Mouse (Mus musculus) kidney, embryonic 16.5 days (tissue): ENCODE data around the gene Tmem132d. TPM values are rescaled to one million over a fixed set of nuclear protein-coding genes. Genes with fewer than 3 reads are reported as not detected.
"Not testable (repeated sequence)": the region's sequence is repeated elsewhere in the genome, so short reads cannot be mapped to it uniquely, and the experiment has no call there.

ENCODE experiments used
- ATAC-seq: fragments of 200-750 bp; cut with Nextera tagmentation; 2 replicates; pipeline ENCODE4 v1.8.0; 2017; ENCODE audit warnings: moderate TSS enrichment; ENCODE audit not compliant: low FRiP score, low TSS enrichment
- H3K27ac ChIP-seq: fragments of 300-500 bp; sonication (generic); 2 replicates; pipeline ENCODE4 v1.5.1; 2014; ENCODE audit warnings: low read length
- H3K27me3 ChIP-seq: fragments of 300-500 bp; sonication (generic); 2 replicates; pipeline ENCODE4 v1.6.1; 2014; ENCODE audit warnings: low read length, control low read depth, mixed read lengths; ENCODE audit not compliant: insufficient read depth
- H3K36me3 ChIP-seq: fragments of 300-500 bp; sonication (generic); 2 replicates; pipeline ENCODE4 v1.6.1; 2014; ENCODE audit warnings: low read length, control low read depth, mixed read lengths; ENCODE audit not compliant: insufficient read depth
- H3K4me1 ChIP-seq: fragments of 300-500 bp; sonication (generic); 2 replicates; pipeline ENCODE4 v1.6.1; 2014; ENCODE audit warnings: low read length, control low read depth, mixed read lengths; ENCODE audit not compliant: insufficient read depth
- H3K4me2 ChIP-seq: fragments of 300-500 bp; sonication (generic); replicated peaks from 2 replicates; pipeline ENCODE4 v1.6.1; 2014; ENCODE audit warnings: low read depth, low read length
- H3K4me3 ChIP-seq: fragments of 300-500 bp; sonication (generic); 2 replicates; pipeline ENCODE4 v1.5.1; 2014; ENCODE audit warnings: mild to moderate bottlenecking, low read length
- H3K9ac ChIP-seq: fragments of 300-500 bp; sonication (generic); replicated peaks from 2 replicates; pipeline ENCODE4 v1.6.1; 2014; ENCODE audit warnings: low read length
- H3K9me3 ChIP-seq: fragments of 300-500 bp; sonication (generic); 2 replicates; pipeline ENCODE4 v1.6.1; 2016; ENCODE audit warnings: low read length, control low read depth
- WGBS: fragments of 180-500 bp; shearing (Covaris S2); extraction: QIAGEN DNeasy Blood & Tissue Kit; methylation state at CpG from one replicate; pipeline ENCODE4 v1.1.7; 2014; 5-methylcytosine and 5-hydroxymethylcytosine counted together
- polyA plus RNA-seq: library from polyadenylated mRNA; unstranded; fragments of >200 nt; fragmentation: Nextera tagmentation; extraction: Ambion mirVana; gene quantifications from 2 replicates; pipeline ENCODE4 v1.2.1, GENCODE M21; 2015

The Tmem132d gene
- polyA plus RNA-seq, 1 experiment from 2014 or later = 0.31 TPM

- WGBS = 19% methylated on average over 6 of the region's 6 CpGs
- Histone ChIP-seq H3K4me3 (no peak overlapping the region), H3K9ac (no peak overlapping the region), H3K36me3 (no peaks in the 10 kb centered on the region), H3K27me3 (no peaks in the 10 kb centered on the region), H3K27ac (no peak overlapping the region), H3K9me3 (no peaks in the 10 kb centered on the region; the same call in 1 of the 2 replicates), H3K4me1 (peaks cover 3% of the 10 kb centered on the region; the same call in 1 of the 2 replicates), H3K4me2 (no peak overlapping the region)
- ATAC-seq = no peak
Measured at GRCm38 (mm10) chr5:127979329-127980002, 453.4 kb downstream of the Tmem132d start.

- 69% methylated on average over 10 of the region's 10 CpGs for WGBS
- H3K36me3 ChIP-seq = no peaks in the 10 kb centered on the region
- no peak overlapping the region for H3K4me3 ChIP-seq
- H3K4me2 ChIP-seq = no peak overlapping the region
- no peak for ATAC-seq
- no peak overlapping the region for H3K27ac ChIP-seq
- H3K27me3 ChIP-seq = no peaks in the 10 kb centered on the region
- no peak overlapping the region for H3K9ac ChIP-seq
- peaks cover 3% of the 10 kb centered on the region; the same call in 1 of the 2 replicates for H3K4me1 ChIP-seq
- no peaks in the 10 kb centered on the region for H3K9me3 ChIP-seq
Measured at GRCm38 (mm10) chr5:127976661-127977060, 456.2 kb downstream of the Tmem132d start.

DNA sequence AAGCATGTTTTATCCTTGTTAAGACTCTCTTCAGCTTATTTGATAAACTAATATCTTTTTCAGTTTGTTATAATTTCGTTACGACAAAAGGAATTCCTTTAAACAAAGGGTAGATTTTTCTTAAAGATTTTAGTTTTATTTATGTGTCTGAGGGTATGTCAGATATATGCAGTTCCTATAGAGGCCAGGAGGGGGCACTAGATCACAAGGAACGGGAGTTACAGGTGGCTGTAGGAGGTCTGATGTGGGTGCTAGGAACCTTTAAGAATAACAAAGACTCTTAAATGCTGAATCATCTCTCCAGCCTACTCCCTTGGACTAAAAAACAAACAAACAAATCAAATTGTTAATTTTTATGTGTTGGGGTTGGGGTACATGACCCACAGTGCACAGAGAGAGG is 467.2 kb downstream of the Tmem132d start:
- H3K4me2 ChIP-seq = no peak overlapping the region
- H3K27ac ChIP-seq = no peak overlapping the region
- H3K36me3 ChIP-seq = no peaks in the 10 kb centered on the region
- no peak overlapping the region for H3K4me3 ChIP-seq
- H3K9ac ChIP-seq = no peak overlapping the region
- ATAC-seq = no peak
- H3K27me3 ChIP-seq = no peaks in the 10 kb centered on the region
- H3K4me1 ChIP-seq = no peaks in the 10 kb centered on the region
- 86% methylated on average over 3 of the region's 3 CpGs for WGBS
- H3K9me3 ChIP-seq = no peaks in the 10 kb centered on the region

DNA sequence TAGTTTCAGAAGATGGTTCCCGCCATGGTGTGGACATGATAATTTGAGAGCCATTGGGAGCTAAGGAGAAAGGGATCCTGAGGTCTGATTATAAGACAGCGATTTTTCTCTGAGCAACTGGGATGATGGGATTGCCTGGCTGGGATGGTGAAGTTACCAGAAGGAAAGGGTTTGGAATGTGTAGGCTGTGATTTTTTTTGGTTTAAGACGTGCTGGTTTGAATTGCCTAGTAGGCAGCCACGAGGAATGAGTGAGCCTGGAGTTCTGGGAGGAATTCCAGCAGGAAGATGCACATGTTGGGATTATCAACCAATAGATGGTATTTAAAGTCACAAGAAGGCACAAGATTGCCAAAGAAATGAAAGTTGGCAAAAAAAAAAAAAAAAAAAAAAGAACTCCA is 470.2 kb downstream of the Tmem132d start:
- no peak overlapping the region for H3K4me3 ChIP-seq
- H3K9ac ChIP-seq = no peak overlapping the region
- H3K27me3 ChIP-seq = no peaks in the 10 kb centered on the region
- no peak overlapping the region for H3K27ac ChIP-seq
- no peaks in the 10 kb centered on the region for H3K4me1 ChIP-seq
- H3K36me3 ChIP-seq = no peaks in the 10 kb centered on the region
- H3K4me2 ChIP-seq = no peak overlapping the region
- H3K9me3 ChIP-seq = no peaks in the 10 kb centered on the region
- no peak for ATAC-seq
- WGBS = 85% methylated on average over 4 of the region's 4 CpGs

DNA sequence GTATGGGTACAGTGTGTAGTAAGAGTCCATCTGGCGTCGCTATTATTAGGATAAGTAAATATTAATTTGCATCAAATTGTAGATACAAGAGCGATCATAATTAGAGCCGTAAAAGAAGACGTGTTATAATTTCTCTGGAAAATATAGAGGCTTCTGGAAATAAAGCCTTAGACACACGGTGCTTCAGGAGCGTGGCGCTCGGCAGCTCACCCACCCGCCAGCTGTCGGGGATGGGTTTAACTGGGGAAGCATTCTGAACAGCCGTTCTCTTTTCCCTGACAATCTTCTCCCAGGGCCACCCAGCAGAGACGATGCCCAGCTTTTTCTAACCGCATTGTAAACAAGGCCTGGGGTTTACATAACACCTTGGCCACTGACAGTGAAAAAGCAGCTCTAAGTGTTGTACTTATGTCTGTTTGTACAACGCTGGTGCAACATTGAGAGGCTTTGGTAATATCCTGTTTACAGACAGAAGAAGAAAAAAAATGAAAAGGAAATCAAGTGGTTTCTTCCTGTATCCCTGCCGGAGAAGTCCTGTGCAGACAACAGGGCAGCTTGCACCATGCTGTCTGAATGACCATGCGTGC is 476.3 kb downstream of the Tmem132d start:
- Histone ChIP-seq H3K9me3 (no peaks in the 10 kb centered on the region), H3K4me1 (0 out of 2 replicates have a peak, but pooled peaks cover 4% of the 10 kb centered on the region), H3K27me3 (no peaks in the 10 kb centered on the region), H3K4me2 (no peak overlapping the region), H3K27ac (no peak overlapping the region), H3K36me3 (no peaks in the 10 kb centered on the region), H3K4me3 (no peak overlapping the region), H3K9ac (no peak overlapping the region)
- ATAC-seq = no peak
- WGBS = 72% methylated on average over 17 of the region's 17 CpGs

DNA sequence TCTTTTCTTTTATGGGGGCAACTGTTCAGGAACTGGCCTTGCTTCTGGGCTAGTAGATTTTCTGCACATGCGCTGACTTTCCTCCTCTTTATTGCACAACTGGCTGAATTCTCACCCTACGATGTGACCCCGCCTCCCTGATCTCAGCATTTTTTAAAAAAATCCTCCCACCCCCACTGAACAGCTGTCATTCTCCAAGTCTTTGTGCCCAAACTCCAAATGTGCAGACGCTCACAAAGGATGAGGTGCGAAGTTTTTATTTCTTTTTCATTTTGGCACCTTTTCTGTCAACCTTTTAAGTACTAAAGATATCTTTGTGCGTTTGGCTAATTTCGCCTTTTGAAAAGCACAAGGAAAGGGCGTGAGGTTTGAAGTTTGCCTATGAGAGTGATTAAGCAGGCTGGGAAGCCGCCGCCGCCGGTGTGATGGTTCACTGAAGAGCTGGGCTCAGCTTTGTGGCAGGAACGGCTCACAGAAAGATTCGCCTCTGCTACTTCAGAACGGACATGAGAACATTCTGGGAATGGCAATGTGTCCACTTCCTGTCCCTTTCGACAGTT is 478.6 kb downstream of the Tmem132d start:
- H3K27ac ChIP-seq = no peak overlapping the region
- H3K9ac ChIP-seq = no peak overlapping the region
- no peak overlapping the region for H3K4me3 ChIP-seq
- H3K4me2 ChIP-seq = no peak overlapping the region
- 55% methylated on average over 16 of the region's 16 CpGs for WGBS
- no peaks in the 10 kb centered on the region for H3K36me3 ChIP-seq
- H3K9me3 ChIP-seq = no peaks in the 10 kb centered on the region
- no peaks in the 10 kb centered on the region for H3K27me3 ChIP-seq
- 0 out of 2 replicates have a peak, but pooled peaks cover 4% of the 10 kb centered on the region for H3K4me1 ChIP-seq
- ATAC-seq = no peak

DNA sequence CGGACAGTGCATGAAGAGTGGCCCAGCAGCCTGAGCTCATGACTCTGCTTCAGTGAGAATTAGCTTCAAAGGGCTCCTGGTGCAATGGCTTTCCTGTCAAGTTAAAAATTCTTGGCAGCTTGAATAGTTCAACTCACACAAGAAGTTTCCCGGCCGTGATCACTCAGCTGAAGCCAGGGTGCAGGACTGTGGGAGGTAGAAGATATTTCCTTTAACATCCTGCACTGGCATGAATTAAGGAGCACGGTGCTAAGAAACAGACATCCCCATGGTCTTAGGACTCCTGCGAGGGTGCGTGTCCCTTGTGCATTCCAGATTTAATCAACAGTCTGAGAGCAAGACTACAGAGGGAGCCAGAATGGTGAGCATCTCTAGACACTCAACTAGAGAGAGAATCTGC is 480.1 kb downstream of the Tmem132d start:
- no peak overlapping the region for H3K9ac ChIP-seq
- H3K4me3 ChIP-seq = no peak overlapping the region
- 0 out of 2 replicates have a peak, but pooled peaks cover 4% of the 10 kb centered on the region for H3K4me1 ChIP-seq
- no peaks in the 10 kb centered on the region for H3K9me3 ChIP-seq
- H3K4me2 ChIP-seq = no peak overlapping the region
- no peak overlapping the region for H3K27ac ChIP-seq
- 28% methylated on average over 6 of the region's 6 CpGs for WGBS
- peak; percentile 69; the same call in 1 of the 2 replicates for ATAC-seq
- H3K27me3 ChIP-seq = no peaks in the 10 kb centered on the region
- H3K36me3 ChIP-seq = no peaks in the 10 kb centered on the region

DNA sequence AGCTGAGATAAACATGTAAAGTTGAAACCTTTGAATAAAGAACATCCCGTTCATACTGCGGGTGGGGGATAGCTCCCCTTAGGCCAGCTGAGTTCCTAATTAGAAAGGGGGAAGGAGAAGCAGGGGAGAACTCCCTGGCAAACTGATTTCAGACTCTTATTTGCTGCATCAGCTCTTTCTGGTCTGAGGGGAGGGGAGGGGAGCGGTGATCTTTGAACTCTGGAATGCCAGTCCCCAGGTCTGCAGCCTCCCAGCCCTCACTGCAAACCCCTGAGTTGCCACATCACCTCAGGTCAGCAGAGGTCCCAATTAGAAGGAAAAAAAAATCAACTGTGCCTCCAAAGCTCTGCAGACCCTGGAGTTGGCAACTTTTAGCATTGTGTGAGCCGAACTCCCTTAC is 482.3 kb downstream of the Tmem132d start:
- H3K36me3 ChIP-seq = no peaks in the 10 kb centered on the region
- no peaks in the 10 kb centered on the region for H3K9me3 ChIP-seq
- no peak overlapping the region for H3K27ac ChIP-seq
- H3K27me3 ChIP-seq = no peaks in the 10 kb centered on the region
- H3K4me3 ChIP-seq = no peak overlapping the region
- WGBS = 58% methylated on average over 4 of the region's 4 CpGs
- no peak for ATAC-seq
- H3K4me2 ChIP-seq = no peak overlapping the region
- H3K9ac ChIP-seq = no peak overlapping the region
- H3K4me1 ChIP-seq = 0 out of 2 replicates have a peak, but pooled peaks cover 4% of the 10 kb centered on the region

DNA sequence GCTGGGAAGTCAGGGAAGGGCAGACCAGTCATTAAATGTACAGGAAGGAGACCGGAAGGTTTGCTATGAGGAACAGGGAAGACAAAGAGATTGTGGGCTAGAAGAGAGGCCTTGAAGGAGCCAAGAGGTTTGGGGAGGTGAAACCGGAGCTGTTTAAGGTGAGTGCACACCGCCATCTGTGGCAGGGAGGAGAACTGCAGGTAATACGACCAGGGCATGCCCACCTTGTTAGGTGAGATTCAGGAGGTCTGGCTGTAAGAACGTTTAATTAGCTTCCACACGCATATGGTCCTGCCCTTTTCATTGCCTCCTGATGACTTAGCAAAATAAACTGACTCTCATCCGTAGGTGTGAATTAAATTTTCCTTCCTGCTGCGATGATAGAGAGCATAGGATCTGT is 485.6 kb downstream of the Tmem132d start:
- 26% methylated on average over 8 of the region's 8 CpGs for WGBS
- no peak for ATAC-seq

GRCm38 (mm10) chr5:127942171-127942570 is 490.7 kb downstream of the Tmem132d start:
- not testable (repeated sequence) for H3K4me1 ChIP-seq, H3K27me3 ChIP-seq, H3K9ac ChIP-seq, H3K27ac ChIP-seq, H3K9me3 ChIP-seq, H3K4me2 ChIP-seq, H3K4me3 ChIP-seq, H3K36me3 ChIP-seq, ATAC-seq
- WGBS = 80% methylated on average over 3 of the region's 3 CpGs

More for the DNA sequence above, 485.6 kb downstream of the Tmem132d start:
- H3K4me1 ChIP-seq = no peaks in the 10 kb centered on the region
- H3K27me3 ChIP-seq = no peaks in the 10 kb centered on the region
- H3K9ac ChIP-seq = no peak overlapping the region
- 0 out of 2 replicates have a peak, but pooled peaks cover 2% of the 10 kb centered on the region for H3K9me3 ChIP-seq
- H3K27ac ChIP-seq = no peak overlapping the region
- H3K4me3 ChIP-seq = no peak overlapping the region
- H3K4me2 ChIP-seq = no peak overlapping the region
- H3K36me3 ChIP-seq = no peaks in the 10 kb centered on the region
